Mouse (Mus musculus) left cerebral cortex, postnatal 4 days (tissue): ENCODE results near the gene Teddm2. TPM values are rescaled to one million over a fixed set of nuclear protein-coding genes. Genes with fewer than 3 reads are reported as not detected.

Experiments
- DNase-seq: peaks from one replicate; pipeline ENCODE4 v3.0.0-alpha.2; 2022
- intact Hi-C: fragments of 180-260 bp; cut with DNase I; formaldehyde crosslinking; loops from one replicate; pipeline ENCODE4 v1.15.1; 2025
- total RNA-seq, 2 experiments: library from RNA; stranded (reverse); gene quantifications; 2 replicates each; pipeline ENCODE4 v1.2.3; 2021

Teddm2 gene
- 1 to 10 TPM; 2.1 to 3.5 TPM for total RNA-seq

- intact Hi-C loops = loop anchor here (5.0 to 10.0 kb wide), 3 partner anchors 132 to 825 kb away; no protein-coding TSS in a partner anchor
- DNase-seq = peak; percentile 99
These were observed at the start of gene Teddm2, which contains the start of gene Glul for GRCm38 (mm10) chr1:153899731-153900380. Gene Teddm2, minus strand, starts transcription at chr1:153900228. Gene Glul, plus strand, starts transcription at chr1:153899944.

- intact Hi-C loops = no loop called here
- DNase-seq = no peak
These were observed 47.8 kb upstream of the Teddm2 start for GRCm38 (mm10) chr1:153947837-153948236.

DNA sequence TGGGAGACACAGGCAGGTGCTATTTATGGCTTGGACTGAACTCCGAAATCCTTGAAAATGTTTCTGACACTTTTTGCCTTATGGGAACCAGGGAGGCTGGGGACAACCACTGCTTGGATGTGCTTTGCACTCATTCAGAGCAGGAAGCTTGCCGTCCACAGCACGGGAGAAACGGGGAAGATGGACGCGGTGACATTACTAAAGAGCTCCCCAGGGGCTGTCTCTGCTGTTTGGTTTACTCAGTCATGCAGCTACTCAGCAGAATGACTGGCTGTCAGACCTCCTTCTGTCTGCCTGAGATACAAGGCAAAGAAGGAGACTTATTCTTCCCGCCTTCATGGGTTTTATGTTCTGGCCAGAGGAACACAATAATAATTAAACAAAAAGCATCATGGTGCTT lies 46.9 kb upstream of the Teddm2 start:
- DNase-seq = no peak
- intact Hi-C loops = no loop called here

DNA sequence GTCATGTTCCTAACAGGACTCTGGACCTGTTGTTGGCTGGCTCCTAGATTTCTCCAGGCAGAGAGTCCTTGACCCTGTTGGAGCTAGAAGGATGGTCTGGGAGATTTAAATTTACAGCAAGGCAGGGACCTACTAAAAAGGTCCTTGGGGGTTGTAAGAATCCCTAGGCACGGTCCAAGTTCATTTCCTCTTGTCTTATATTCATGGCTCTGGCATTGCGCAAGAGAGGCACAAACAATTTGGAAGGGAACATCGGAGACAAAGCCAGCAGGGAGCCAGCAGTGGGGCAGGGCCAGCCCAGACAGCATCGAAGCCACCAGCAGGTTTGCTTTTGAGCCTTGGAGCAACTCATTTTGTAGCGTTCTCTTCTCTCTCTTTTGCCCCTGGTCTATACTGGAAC lies 45.2 kb upstream of the Teddm2 start:
- no peak for DNase-seq
- intact Hi-C loops = no loop called here

DNA sequence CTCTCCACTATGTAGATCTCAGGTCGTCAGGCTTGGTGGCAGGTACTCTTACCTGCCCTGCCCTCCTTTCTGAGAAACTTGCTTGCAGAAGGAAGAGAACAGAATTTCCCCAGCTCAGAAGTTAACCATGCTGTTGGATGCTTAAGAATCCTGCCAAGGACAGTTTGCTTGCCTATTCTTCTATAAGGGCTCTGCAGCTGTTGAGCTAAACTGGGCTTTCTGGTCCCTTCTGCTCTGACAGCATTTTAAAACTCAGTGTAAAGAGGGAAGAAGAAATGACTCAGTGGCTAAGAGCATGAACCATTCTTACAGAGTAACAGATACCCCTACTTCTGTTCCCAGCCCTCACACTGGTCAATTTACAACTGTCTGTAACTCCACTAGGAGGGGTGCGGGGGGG lies 41.0 kb upstream of the Teddm2 start:
- intact Hi-C loops = no loop called here
- no peak for DNase-seq

- DNase-seq = no peak
- intact Hi-C loops = no loop called here
These were observed 37.0 kb upstream of the Teddm2 start for GRCm38 (mm10) chr1:153937025-153937424.

GRCm38 (mm10) chr1:153935844-153936380 lies 35.9 kb upstream of the Teddm2 start:
- DNase-seq = no peak
- intact Hi-C loops = no loop called here

DNA sequence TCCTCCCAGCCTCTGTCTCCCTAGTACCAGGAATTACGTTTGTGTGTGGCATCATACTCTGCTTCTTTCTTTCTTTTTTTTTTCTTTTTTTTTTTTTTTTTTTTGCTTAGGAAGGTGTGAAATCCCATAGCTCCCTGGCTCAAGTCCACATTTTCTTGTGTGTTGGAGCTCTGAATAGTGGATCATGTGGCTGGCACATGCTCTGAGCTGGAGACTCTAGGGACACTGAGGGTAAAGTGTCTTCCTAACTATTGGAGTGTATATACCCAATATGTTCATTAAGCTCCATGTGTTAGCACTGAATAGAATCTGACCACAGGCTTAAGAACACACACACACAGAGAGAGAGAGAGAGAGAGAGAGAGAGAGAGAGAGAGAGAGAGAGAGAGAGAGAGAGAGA lies 33.7 kb upstream of the Teddm2 start:
- intact Hi-C loops = no loop called here
- DNase-seq = no peak

DNA sequence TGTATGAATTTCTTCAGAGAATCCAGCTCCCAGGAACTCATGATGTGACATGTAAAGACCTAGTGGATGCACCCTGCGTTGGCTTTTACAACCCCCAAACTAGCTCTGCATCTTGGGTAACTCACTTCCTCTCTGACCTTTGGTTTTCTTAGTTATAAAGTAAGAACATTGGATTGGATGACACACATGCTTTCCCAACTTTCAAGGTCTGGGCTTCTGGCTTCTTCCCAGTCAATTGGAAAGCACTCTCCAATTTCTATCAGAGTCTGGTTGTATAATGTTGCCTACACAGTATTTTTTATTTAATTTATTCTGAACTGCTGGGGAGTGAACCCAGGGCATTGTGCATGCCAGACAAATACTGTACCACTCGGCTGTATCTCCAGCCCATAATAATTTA lies 30.4 kb upstream of the Teddm2 start:
- no peak for DNase-seq
- intact Hi-C loops = no loop called here

DNA sequence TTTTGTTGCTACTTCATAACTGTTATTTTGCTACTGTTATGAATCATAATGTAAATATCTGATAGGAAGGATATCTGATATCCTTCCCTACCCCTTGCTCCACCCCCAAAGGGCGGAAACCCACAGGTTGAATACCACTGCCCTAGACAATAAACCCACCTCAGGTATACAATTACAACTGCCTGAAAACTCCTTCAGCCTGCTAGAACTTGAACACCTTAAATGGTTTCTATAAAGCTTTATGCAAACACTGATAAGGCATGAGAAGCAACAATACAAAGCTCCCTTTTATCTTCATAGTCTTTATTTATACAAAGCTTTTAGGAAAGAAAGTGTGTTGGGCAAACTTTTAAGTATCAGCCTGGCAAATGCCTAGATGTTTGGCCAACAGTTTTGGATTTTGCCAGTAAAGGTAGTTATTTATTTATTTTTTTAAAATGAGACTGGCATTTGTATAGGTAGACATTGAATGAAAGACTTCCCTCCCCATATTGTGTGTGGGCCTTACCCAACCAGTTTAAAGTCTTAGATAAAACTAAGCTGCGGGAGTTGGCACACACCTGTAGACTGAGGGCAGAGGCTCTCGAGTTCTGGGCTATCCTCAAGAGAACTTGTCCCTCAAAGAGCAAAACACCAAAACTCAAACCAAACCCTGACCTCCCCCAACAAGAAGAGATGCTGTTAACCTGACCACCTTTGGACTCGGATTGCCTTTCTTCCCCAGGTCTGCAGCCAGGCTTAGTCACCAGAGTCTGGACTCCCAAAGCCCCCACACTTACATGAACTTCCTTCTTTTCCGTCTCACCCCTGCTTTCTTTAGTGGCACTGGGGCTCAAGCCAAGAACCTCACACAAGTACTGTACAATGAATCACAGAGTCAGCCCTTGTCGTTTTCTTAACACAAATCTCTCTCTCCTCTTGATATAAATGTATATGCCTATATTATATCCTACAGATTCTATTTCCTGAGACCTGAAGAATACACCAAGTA lies 24.7 kb upstream of the Teddm2 start:
- intact Hi-C loops = no loop called here
- DNase-seq = no peak

DNA sequence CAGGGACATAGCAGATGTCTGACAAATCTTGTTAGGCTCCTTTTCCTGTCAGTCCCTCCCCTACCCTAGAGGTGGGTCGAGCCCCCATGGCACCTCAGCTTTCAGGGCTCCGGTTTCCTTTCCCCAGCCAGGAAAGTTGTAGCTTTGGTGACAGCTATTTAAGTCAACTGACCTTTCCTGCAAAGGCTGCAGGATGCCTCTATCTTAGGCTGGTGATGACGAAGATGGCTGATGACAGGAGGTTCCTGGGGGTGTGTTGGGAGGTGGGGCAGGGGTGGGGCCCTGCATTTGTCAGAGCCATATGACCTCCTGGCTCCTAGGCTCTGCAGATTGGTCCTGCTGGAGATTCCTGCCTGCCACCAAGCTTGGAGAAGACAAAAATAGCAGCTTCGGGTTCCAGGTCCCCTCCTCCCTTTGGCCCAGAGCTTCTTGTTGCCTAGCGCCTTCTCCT lies 22.6 kb upstream of the Teddm2 start:
- no peak for DNase-seq
- intact Hi-C loops = no loop called here

GRCm38 (mm10) chr1:153921642-153922041 lies 21.6 kb upstream of the Teddm2 start:
- intact Hi-C loops = no loop called here
- no peak for DNase-seq

GRCm38 (mm10) chr1:153918521-153919206 lies 18.6 kb upstream of the Teddm2 start:
- intact Hi-C loops = no loop called here
- DNase-seq = no peak

GRCm38 (mm10) chr1:153913869-153914268 lies 13.8 kb upstream of the Teddm2 start:
- no peak for DNase-seq
- intact Hi-C loops = no loop called here

GRCm38 (mm10) chr1:153911276-153911795 lies 11.3 kb upstream of the Teddm2 start:
- no peak for DNase-seq
- intact Hi-C loops = no loop called here

DNA sequence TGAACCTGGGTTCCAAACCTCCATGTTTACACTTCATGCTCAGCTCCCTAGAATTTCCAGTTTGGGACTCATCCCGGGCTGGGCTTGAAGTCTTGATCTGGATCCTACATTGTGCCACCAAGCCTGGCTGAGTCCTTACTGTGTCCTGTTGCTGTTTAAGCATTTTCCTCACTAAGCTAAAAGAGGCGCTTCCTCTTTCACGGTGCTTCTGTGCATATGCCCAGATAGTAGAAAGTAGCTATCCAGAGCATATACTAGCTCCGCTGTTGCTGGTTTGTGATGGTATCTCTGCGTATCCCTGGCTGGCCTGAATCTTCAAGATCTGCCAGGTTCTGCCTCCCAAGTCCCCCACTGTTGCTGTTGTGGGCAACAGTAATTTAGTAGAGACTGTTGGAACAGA lies 10.4 kb upstream of the Teddm2 start:
- intact Hi-C loops = no loop called here
- no peak for DNase-seq

- DNase-seq = no peak
- intact Hi-C loops = loop anchor here (10.0 kb wide), 1 partner anchor 815 kb away; no protein-coding TSS in a partner anchor
These were observed 9.9 kb upstream of the Teddm2 start for GRCm38 (mm10) chr1:153909963-153910291.

DNA sequence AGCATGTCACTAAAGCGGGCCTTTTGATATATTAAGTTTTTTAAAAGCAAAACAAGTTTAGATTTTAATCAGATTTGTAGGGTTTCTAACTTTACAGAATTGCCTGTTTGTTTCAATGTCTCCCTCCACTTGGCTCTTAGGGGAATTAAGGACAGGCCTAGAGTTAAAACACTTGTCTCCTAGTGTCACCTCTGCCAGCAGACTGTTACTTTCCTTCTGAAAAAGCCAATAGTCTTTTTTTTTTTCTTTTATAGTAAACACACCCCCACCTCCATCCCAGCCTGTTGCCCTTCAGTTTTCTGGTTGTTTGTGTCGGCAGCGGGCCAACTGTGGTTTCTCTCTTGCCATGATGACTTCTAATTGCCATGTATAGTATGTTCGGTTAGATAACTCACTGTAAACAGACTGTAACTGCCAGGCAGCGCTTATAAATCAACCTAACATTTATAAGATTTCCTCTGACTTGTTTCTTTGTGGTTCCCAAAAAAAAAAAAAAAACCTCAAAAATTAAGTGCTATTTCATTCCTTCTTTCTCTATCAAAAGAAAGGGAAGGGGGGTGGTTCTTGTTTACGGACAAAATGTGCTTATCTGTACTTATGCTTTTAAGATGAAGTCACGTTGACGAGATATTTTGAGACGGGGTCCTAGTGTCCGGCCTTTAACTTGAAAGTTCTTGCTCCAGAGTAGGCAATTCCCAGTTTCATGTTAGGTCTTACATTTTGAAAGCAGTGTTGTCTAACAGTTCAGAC lies 9.4 kb upstream of the Teddm2 start:
- intact Hi-C loops = loop anchor here (10.0 kb wide), 1 partner anchor 815 kb away; no protein-coding TSS in a partner anchor
- DNase-seq = no peak

- no peak for DNase-seq
- intact Hi-C loops = loop anchor here (10.0 kb wide), 1 partner anchor 816 kb away; no protein-coding TSS in a partner anchor
These were observed 8.7 kb upstream of the Teddm2 start for GRCm38 (mm10) chr1:153908741-153909140.

- no peak for DNase-seq
- intact Hi-C loops = loop anchor here (10.0 kb wide), 1 partner anchor 817 kb away; no protein-coding TSS in a partner anchor
These were observed 8.2 kb upstream of the Teddm2 start for GRCm38 (mm10) chr1:153908208-153908607.
